Mouse (Mus musculus): ENCODE measurements around the gene Gm2a.
"Not testable (repeated sequence)": the region's sequence is repeated elsewhere in the genome, so short reads cannot be mapped to it uniquely, and the experiment has no call there.

The Gm2a gene

DNA sequence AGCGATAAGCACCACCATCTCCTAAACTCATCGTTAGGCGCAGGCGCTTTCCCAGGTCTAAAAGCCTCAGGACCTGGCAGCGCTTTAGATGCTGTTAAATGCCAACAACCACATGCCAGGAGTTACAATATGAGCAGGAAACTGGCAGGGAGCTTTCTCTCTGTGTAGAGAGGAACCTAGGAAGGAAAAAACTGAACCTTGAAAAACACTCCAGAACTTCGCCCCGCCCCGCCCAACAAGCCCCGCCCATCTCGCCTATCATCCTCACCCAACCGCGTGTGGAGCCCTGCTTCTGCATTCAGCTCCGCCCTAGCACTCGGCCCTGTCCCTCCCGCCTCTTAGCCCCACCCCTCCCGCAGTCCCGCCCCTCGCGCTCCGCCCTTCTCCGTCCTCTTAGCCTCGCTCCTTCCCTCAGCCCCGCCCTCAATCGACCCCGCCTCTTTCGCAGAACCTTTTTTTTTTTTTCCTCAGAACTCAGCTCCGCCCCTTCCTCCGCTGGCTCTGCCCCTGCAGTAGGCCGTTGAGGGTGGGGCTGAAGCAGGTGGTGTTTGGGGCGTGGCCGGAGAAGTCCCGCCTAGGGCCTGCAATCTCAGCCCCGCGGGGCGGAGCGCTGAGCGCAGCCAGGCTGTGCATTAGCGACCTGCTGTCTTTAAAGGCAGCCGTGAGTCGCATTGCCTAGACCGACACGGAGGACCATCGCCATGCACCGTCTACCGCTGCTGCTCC is at the start of gene Gm2a:
TSS of gene Gm2a (plus strand) at position 653 of the 726 bp plus-strand sequence.
- DNase-seq (ENCODE audit: low read depth, low spot score), result peak; percentile 99

DNA sequence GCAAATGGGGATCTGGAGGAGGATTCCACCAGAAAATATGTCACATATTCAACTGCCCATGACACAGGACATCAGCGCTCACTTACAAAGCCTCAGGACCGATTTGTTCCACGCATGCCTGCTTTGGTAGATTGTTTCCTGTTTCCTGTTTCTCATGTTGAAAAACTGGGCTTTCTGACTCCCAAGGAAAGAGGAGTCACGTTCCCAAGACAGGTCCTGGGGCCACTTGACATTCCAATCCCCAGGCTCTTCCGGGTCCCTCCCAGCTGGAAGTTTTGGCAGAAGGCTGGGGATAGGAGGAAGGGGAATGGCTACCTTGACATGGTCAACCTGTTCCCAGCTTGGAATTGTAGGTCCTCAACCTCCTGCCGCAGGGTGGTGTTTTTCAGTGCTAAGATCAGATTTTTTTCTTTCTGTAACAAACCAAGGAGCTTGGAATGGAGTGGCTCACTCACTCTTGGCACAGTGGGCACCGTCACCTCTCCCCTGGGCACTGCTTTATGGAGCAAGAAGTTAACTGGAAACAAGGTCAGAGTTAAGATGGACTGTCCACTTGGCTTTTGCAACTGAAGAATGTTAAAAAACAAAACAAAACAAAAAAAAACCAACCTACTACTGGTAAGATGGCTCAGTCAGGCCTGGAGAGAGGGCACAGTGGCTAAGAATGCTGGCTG is 46.9 kb upstream of the Gm2a start:
- DNase-seq (ENCODE audit: low read depth, low spot score), result no peak

DNA sequence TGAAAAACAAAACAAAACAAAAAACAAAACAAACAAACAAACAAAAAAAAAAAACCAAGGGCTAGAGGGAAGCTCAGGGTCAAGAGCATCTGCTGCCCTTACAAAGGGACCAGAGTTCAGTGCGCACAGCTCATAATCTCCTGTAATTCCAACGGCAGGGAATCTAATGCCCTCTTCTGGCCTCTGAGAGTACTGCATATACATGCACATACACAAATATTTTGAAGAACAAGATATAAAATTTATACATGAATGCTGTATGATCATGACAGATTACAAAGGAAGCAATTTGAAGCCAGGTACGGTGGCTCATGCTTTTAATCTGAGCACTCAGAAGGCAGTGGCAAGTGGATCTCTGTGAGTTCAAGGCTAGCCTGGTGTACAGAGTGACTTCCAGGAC is 40.4 kb upstream of the Gm2a start:
- DNase-seq (ENCODE audit: low read depth, low spot score), result no peak

DNA sequence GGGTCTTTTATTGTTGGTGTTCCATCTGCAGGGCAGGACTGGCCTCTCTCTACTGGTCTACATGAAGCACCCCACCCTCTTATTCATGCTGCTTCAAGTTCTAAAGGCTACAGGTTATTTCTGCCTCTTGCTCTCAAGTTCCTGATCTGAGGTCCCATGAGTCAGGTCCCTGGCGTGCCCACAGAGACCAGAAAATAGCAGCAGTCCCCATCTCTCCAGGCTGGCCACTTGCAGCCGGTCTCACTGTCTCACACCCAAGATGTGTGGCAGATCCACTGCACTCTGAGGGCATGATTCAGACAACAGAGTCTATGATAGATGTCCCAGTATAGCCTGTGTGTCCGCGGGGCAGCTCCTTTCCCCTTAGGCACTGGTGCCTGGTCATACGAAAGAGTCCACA is 37.1 kb upstream of the Gm2a start:
- DNase-seq (ENCODE audit: low read depth, low spot score), result peak; percentile 61

DNA sequence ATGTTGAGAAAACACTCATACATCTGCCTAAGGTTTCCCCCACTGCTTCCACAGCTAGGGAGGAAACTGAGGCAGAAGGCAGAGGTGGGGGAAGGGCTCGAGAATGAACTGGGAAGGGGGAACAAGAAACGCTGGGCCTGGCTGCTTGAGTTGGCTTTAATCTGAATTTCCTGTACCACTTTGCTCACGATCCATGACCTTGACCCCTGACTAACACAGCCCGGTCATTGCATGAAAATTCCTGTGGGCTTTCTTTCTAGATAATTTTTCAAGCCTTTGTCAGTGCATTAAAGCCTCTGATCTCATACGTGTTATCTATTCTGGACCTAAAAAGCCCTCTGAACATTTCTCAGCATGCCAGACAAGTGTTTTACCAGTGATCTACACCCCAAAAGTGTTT is 35.1 kb upstream of the Gm2a start:
- no peak for DNase-seq (ENCODE audit: low read depth, low spot score)

DNA sequence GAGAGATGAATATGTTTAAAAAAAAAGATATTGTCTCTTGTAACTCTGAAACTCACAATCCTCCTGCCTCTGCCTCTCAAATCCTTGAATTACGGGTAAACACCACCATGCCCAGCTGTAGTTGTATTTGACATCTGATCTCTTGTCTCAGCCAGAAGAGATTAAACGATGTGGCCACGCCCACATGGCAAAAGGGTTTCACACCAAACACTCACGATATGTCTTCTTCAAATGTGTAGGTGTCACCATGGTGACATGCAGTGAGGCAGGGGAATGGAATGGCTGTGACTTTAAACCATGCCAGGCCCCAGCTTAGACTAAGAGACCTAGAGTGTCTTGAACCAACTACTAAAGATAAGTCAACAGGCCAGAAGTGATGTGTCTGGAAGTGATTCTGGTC is 31.0 kb upstream of the Gm2a start:
- DNase-seq (ENCODE audit: low read depth, low spot score), result no peak

DNA sequence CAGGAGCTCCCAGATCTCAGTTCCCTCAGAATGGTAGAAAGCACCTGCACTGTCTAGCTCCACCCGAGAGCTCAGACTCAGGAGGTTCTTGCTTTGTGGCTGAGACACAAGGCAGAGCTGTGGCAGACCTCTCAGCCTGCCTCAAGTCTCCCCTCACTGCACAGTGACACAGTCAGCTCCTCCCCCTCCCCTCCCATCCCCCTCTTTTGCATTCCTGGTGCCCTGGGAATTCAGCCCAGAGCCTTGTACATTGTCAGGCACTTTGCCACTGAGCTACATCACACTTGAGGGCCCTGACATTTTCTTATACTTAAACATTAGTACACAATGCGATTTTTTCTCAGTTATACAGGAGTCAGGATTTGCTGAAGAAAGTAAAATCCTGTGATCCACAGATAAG is 28.9 kb upstream of the Gm2a start:
- DNase-seq (ENCODE audit: low read depth, low spot score), result no peak

DNA sequence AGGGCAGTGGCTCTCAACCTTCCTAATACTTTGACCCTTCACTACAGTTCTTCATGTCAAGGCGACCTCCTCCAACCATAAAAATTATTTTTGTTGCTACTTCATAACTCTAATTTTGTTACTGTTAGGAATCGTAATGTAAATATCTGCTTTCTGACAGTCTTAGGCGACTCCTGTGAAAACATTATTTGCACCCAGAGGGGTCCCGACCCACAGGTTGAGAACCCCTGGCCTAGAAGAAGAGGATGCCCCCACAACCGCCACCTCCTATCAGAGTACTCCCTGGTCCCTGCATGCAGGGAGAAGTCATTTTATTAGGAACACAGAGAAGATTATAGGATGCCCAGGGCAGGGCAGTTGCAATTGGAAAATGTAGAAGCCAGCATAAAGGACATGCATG is 26.6 kb upstream of the Gm2a start:
- no peak for DNase-seq (ENCODE audit: low read depth, low spot score)

DNA sequence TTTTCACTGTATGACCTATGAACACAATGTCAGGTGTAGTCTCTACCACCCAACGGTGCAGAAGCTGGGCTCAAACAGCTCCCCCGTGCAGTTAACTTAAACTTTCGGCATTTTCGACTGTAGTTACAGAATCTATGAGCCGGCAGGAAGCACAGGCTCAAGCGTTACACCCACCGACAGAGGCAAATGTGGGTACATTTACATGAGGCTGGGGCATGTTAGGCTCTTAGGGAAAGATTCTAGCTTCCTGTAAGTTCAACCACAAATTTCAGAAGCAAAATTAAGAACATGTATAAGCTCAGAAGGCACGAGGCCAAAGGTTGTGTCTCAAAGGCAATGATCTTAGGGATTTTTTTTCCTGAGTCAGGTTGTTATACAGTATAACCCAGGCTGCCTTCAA is 25.4 kb upstream of the Gm2a start:
- DNase-seq (ENCODE audit: low read depth, low spot score), result no peak

DNA sequence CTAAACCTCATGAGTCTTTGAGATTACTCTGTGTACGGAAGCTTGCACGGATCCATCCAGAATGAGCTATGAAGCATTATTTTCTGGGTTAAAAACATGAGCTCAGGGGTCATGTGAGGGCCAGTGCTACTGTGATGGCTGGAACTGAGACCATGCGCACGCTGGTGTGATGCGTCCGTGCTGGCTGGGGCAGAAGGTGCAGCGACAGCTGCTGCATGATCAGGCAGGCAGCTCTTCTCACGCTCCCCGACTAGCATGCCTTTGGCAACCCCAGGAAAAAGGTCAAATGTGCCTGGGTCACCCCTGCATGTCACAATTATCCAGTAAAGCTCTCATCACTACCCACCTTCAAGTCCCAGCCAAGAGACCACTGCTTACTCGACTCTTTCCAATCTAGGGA is 24.7 kb upstream of the Gm2a start:
- DNase-seq (ENCODE audit: low read depth, low spot score), result peak; percentile 70

DNA sequence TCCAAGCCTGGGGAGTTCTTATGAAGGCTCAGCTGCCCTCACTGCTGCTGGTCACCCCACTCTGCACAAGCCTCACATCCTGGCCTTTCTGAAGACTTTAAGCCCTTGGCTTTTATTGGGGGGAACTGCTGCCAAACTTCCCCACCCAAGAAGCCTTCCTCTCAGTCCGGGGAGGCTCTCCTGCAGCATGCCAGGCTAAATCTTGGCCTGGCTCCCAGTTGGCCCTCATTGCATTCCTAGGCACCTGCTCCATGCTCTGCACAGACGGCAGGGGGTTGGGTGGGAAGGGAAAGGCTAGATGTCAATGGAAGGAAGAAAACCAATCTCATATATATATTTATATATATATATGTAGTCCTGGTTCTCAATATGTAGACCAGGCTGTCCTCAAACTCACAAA is 22.3 kb upstream of the Gm2a start:
- DNase-seq (ENCODE audit: low read depth, low spot score), result peak; percentile 56

DNA sequence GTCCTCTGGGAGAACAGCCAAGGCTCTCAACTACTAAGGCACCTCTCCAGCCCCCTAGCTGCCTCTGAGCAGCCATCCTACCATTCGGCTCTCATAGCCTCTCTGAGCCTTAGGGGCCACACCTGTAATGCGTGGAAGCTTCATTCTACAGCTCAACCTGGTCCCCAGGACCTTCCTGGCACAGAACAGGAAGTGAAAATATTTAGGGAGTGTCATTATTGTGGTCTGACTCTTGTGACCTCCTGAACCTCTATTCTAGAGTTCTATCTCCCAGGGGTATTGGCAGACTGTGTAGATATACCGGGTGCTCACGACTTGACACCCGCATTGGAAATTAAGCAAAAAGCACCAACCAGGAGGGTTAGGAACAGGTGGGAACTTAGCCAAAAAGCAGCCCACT is 21.7 kb upstream of the Gm2a start:
- DNase-seq (ENCODE audit: low read depth, low spot score), result no peak

DNA sequence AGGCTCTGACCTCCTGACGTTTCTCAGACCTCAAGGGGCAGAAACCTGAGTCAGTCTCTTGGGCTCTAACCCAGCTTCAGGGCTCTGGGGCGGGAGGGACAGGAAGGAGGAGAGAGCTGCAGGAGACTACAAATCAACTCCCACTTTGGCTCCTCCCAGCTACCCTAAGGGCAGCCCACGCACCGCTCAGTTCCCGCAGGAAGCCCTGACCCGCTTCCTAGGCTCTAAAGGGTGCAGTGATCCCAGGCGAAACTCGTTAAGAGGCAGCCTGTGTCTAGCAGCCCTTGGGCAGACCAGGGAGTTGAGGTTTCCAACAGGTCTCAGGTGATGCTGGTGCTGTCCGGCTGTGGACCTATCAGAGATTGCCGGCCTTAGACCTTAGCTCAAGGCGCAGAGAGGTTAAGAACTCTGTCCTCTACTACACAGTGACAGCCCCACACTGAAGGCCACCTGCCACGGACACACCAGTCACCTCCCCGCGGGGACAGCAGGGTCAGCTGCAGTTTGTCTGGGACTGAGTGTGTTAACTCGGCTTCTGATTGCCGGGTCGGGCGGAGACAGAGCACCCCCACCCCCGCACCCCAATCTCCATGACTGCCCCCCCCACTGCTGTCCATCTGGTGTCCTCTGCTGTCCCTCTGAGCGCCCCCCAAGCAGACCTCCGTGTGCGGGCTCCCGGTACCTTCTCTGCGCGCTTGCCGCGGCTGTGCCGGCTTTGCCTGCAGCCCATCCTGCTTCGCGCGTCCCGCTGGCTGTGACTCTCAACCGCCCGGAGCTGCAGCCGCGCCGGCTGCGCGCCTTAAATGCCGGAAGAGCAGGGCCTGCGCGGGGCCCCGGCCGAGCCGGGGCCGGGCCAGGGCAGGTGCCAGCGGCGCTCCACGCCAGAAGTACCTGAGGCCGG is 20.3 kb upstream of the Gm2a start, which contains the start of gene Ccdc69:
TSS of gene Ccdc69 (minus strand) at position 801 of the 901 bp plus-strand sequence.
- peak; percentile 91 for DNase-seq (ENCODE audit: low read depth, low spot score)

DNA sequence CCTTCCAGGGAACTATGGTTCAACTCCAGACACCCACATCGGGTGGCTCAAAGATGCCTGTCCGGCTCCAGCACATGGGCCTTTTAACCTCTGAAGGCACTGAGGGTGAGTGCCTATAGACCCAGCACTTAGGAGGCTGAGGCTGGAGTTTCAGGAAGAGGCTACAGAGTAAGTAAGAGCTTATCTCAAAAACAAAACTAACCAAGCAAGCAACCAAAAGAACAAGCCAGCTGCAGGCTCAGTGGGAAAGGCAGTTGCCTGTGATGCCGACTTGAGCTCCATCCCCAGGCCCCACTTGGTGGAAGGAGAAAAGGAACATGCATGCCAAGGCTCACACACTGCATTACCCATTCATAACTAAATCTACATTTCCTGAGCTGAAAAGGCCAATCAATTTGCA is 19.4 kb upstream of the Gm2a start:
- no peak for DNase-seq (ENCODE audit: low read depth, low spot score)

DNA sequence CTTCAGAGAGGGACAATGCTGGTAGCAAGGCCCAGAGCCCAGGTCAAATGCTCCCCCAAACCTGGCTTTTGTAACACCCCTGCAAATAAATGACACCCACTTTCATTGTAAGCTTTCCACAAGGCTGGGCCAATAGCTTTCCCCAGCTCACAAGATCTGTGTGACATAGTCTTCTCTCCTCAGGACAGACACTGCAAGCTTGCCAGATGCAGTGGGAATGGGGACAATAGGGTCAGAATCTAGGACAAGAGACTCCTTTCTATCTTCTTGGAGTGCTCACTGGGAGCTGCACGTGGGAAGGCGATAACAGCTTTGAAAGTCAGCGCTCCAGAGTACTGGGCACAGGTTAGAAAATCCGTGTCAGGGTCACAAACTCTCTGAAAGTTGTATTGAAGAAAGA is 18.7 kb upstream of the Gm2a start:
- DNase-seq (ENCODE audit: low read depth, low spot score), result no peak

DNA sequence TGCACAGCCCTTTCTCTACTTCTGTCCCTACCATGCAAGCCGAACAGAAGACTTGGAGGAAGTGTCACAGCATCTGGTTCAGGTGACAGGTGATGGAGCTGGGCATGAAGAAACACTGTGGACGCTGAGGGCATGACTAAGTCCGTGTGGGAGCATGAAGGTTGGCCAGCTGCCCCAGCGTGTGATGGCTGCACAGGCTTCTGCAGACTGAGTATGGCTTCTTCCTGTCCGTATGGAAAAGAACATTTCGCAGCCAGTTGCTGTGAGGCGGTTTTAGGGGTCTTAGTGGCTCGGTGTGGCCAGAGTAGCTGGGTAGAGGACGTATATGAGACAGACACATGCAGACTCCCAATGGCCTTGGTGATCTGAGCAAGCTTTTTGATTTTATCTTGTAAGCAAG is 16.7 kb upstream of the Gm2a start:
- DNase-seq (ENCODE audit: low read depth, low spot score), result no peak

DNA sequence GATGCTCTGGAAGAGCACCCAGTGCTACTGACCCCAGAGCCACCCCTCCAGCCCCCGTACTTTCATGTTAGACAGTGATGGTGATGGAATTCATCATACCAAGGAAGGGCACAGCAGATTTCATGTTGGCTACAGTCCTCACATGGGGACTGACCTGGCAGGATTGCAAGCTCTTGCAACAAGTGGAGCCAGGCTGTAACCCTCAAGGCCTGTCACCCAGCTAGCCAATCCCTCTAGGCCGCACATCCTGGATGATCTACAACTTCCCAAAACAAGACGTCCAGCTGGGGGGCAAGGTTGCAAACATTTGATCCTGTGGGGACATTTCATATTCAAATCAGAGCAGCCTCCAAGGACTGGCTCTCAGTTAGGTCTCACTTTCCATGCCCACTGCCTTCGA is 13.3 kb upstream of the Gm2a start:
- DNase-seq (ENCODE audit: low read depth, low spot score), result no peak

DNA sequence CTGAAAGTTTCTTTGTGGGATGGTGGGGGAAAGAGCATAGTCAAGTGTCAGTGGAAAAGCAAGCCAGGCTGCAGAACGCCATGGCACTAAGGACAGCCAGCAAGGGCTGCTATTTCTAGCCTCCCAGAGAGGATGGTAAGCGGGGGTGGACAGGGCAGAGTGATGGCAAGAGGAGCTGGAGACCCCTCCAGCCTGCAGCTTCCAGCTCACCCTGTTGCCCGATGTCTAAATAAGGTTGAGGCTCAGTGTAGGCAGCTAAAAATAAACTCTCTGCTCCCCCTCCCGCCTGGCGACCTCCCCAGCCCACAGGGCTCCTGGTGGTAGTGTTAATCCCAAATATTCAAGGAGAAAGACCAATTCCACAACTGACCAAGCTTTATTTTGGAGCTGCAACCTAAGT is 12.5 kb upstream of the Gm2a start:
- DNase-seq (ENCODE audit: low read depth, low spot score), result peak; percentile 57

DNA sequence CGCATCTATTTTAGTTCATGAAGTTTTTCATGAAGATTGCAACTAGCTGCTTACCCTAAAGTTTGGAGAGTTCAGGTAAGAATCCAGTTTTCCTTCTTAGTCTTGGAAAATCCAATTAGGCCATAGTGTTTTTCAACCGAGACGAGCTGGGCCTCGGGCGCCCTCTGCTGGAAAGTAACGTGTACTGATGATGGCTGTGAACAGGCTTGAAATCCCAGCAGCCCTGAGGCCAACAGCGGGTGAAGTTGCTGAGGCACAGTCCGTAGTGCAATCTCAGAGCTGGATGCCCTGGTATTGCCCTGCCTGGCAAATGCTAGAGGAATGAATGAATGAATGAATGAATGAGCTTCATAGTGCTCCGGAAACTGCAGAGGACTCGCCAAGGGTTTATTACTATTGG is 10.9 kb upstream of the Gm2a start:
- peak; percentile 77 for DNase-seq (ENCODE audit: low read depth, low spot score)

DNA sequence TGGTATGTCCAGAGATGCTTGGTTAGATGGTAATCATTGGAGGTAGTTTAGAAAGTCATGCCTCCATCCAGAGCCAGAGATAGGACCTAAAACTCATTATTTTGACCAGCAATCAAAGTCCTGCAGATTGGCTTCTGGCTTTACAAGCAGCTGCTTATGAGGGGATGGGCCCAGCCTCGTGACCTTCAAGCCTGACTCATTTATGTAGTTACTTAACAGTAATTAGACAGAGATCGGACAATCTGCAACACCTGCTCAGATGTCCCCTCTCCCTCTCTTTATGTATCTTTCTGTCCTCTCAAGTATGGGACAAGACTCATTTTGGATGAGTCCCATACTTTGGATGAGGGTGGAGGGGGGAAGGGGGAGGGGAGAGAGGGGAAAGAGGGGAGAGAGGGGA is 8.0 kb upstream of the Gm2a start:
- DNase-seq (ENCODE audit: low read depth, low spot score), result no peak

DNA sequence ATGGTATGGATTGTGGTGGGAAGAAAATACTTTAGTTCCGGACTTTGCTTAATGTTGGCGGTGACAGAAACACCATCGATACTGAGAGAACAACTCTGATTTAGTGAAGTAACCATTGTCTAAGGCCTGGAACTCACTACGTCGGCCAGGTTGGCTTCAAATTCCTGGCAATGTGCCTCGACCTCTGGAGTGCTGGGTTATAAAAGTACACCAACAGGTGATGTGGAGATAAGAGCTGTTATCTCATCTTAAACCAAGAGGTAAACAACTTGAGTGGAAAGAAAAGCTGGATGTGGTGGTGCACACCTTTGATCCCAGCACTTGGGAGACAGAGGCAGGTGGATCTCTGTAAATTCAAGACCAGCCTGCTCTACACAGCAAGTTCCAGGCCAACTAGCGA is 4.8 kb upstream of the Gm2a start:
- no peak for DNase-seq (ENCODE audit: low read depth, low spot score)

DNA sequence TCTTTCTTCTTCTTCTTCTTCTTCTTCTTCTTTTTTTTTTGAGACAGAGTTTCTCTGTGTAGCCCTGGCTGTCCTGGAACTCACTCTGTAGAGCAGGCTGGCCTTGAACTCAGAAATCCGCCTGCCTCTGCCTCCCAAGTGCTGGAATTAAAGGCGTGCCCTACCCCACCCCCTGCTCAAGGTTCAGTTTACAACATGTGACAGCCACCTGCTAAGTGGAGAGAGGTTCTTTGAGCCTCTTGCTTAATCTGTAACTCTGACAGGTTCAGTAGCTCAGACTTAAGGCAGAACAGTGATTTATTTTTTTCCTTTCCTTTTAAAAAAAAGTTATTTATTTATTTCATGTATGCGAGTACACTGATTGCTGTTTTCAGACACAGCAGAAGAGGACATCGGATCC is 1.6 kb upstream of the Gm2a start:
- DNase-seq (ENCODE audit: low read depth, low spot score), result not testable (repeated sequence)
